Mouse (Mus musculus) stomach, embryonic 15.5 days (tissue): ENCODE data around the gene Man1a. TPM values are rescaled to one million over a fixed set of nuclear protein-coding genes. Genes with fewer than 3 reads are reported as not detected.

Experiments
- ATAC-seq: fragments of 200-750 bp; cut with Nextera tagmentation; 2 replicates; pipeline ENCODE4 v1.8.0; 2017; ENCODE audit warnings: low read depth, moderate number of reproducible peaks, moderate TSS enrichment; ENCODE audit not compliant: insufficient read depth, low FRiP score
- H3K27ac ChIP-seq: fragments of 300-500 bp; sonication (generic); 2 replicates; pipeline ENCODE4 v1.5.1; 2015; ENCODE audit warnings: mild to moderate bottlenecking, inconsistent platforms
- H3K27me3 ChIP-seq: fragments of 300-500 bp; sonication (generic); replicated peaks from 2 replicates; pipeline ENCODE4 v1.6.1; 2015; ENCODE audit warnings: inconsistent platforms
- H3K36me3 ChIP-seq: fragments of 300-500 bp; sonication (generic); 2 replicates; pipeline ENCODE4 v1.6.1; 2015; ENCODE audit warnings: inconsistent platforms
- H3K4me1 ChIP-seq: fragments of 300-500 bp; sonication (generic); 2 replicates; pipeline ENCODE4 v1.6.1; 2015; ENCODE audit warnings: inconsistent platforms
- H3K4me2 ChIP-seq: fragments of 300-500 bp; sonication (generic); 2 replicates; pipeline ENCODE4 v1.6.1; 2015; ENCODE audit warnings: mild to moderate bottlenecking, inconsistent platforms
- H3K4me3 ChIP-seq: fragments of 300-500 bp; sonication (generic); replicated peaks from 2 replicates; pipeline ENCODE4 v1.5.1; 2015; ENCODE audit warnings: inconsistent platforms
- H3K9ac ChIP-seq: fragments of 300-500 bp; sonication (generic); 2 replicates; pipeline ENCODE4 v1.6.1; 2015; ENCODE audit warnings: inconsistent platforms
- H3K9me3 ChIP-seq: fragments of 300-500 bp; sonication (generic); 2 replicates; pipeline ENCODE4 v1.6.1; 2016; ENCODE audit warnings: inconsistent platforms
- WGBS: fragments of 180-500 bp; shearing (Covaris S2); methylation state at CpG from one replicate; pipeline ENCODE4 v1.1.7; 2015; 5-methylcytosine and 5-hydroxymethylcytosine counted together
- polyA plus RNA-seq: library from polyadenylated mRNA; unstranded; fragments of >200 nt; fragmentation: Nextera tagmentation; extraction: Ambion mirVana; gene quantifications from 2 replicates; pipeline ENCODE4 v1.2.1, GENCODE M21; 2015

The Man1a gene
- polyA plus RNA-seq, 1 experiment from 2014 or later = 12.7 TPM

- peak overlapping the region; percentile 87 for H3K4me3 ChIP-seq
- H3K36me3 ChIP-seq = no peaks in the 10 kb centered on the region
- peak; percentile 97 for ATAC-seq
- peak overlapping the region; percentile 74 for H3K27ac ChIP-seq
- peak overlapping the region; percentile 93 for H3K4me2 ChIP-seq
- no peaks in the 10 kb centered on the region for H3K27me3 ChIP-seq
- H3K9me3 ChIP-seq = no peaks in the 10 kb centered on the region
- WGBS = under 1% methylated on average over 67 of the region's 68 CpGs
- peaks cover 13% of the 10 kb centered on the region; the same call in 1 of the 2 replicates for H3K4me1 ChIP-seq
- peak overlapping the region; percentile 68 for H3K9ac ChIP-seq
These were observed 883 bp downstream of the Man1a start for GRCm38 (mm10) chr10:54075441-54076010.

DNA sequence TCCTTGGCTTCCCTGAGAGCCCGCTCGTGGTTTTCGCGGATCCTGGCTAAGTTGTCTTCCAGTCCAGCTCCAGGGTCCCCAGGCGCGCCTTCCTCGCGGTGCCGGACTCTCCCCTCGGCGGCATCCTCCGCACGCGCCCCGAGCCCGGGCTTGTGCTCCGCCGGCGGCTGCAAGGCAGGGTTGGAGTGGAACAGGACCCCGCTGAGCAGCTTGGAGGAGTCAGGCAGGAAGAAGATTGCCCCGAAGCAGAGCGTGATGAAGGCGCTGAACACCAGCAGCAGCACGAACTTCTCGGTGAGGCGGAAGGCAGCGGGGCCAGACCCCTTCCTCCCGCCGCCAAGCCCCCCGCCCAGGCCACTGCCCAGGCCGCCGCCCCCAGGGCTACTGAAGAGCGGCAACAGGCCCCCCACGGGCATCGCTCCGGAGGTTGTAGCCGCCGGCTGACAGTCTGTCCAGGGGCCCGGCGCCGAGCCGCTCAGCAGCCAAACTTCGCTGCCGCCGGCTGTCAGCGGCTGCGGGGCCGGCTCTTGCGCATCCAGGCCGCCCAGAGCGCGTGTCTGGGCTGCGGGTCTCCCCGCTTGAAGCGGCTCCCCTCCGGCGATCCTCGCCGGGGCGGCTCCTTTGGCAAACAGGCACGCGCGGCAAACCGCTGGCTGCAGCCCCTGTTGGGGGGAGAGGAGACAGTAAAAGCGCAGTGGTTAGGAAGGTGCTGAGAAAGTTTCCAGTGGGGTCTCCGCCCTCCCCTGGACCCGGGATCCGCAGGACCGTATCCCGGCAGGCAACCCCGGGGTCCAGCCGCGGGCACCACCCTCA lies 1.6 kb downstream of the Man1a start:
- H3K9ac ChIP-seq = peak overlapping the region; percentile 68
- WGBS = under 1% methylated on average over 73 of the region's 73 CpGs
- peak overlapping the region; percentile 87 for H3K4me3 ChIP-seq
- no peaks in the 10 kb centered on the region for H3K36me3 ChIP-seq
- H3K4me1 ChIP-seq = peaks cover 13% of the 10 kb centered on the region; the same call in 1 of the 2 replicates
- H3K4me2 ChIP-seq = peak overlapping the region; percentile 93
- H3K27ac ChIP-seq = peak overlapping the region; percentile 74
- H3K9me3 ChIP-seq = no peaks in the 10 kb centered on the region
- peak; percentile 12; the same call in 1 of the 2 replicates for ATAC-seq
- H3K27me3 ChIP-seq = no peaks in the 10 kb centered on the region

- Histone ChIP-seq H3K27ac (peak overlapping the region; percentile 74), H3K9me3 (no peaks in the 10 kb centered on the region), H3K27me3 (no peaks in the 10 kb centered on the region), H3K4me3 (peak overlapping the region; percentile 87), H3K4me1 (peaks cover 13% of the 10 kb centered on the region; the same call in 1 of the 2 replicates), H3K9ac (peak overlapping the region; percentile 68), H3K4me2 (peak overlapping the region; percentile 93), H3K36me3 (no peaks in the 10 kb centered on the region)
- WGBS = 1% methylated on average over 14 of the region's 14 CpGs
- ATAC-seq = no peak
These were observed 2.2 kb downstream of the Man1a start for GRCm38 (mm10) chr10:54074247-54074608.

GRCm38 (mm10) chr10:54073641-54074203 lies 2.7 kb downstream of the Man1a start:
- Histone ChIP-seq H3K36me3 (no peaks in the 10 kb centered on the region), H3K4me1 (peaks cover 13% of the 10 kb centered on the region; the same call in 1 of the 2 replicates), H3K27me3 (no peaks in the 10 kb centered on the region), H3K27ac (peak overlapping the region; percentile 74), H3K9me3 (no peaks in the 10 kb centered on the region), H3K4me2 (peak overlapping the region; percentile 93), H3K9ac (0 out of 2 replicates have a peak overlapping the region, but pooled peaks have one; percentile 68), H3K4me3 (peak overlapping the region; percentile 87)
- ATAC-seq = peak; percentile 67
- 46% methylated on average over 6 of the region's 6 CpGs for WGBS

- Histone ChIP-seq H3K27me3 (no peaks in the 10 kb centered on the region), H3K9me3 (no peaks in the 10 kb centered on the region), H3K27ac (no peak overlapping the region), H3K9ac (no peak overlapping the region), H3K4me2 (peak overlapping the region; percentile 93), H3K4me3 (peak overlapping the region; percentile 87), H3K36me3 (no peaks in the 10 kb centered on the region), H3K4me1 (peaks cover 13% of the 10 kb centered on the region; the same call in 1 of the 2 replicates)
- WGBS = 79% methylated on average over 2 of the region's 2 CpGs
- no peak for ATAC-seq
These were observed 4.1 kb downstream of the Man1a start for GRCm38 (mm10) chr10:54072336-54072735.

DNA sequence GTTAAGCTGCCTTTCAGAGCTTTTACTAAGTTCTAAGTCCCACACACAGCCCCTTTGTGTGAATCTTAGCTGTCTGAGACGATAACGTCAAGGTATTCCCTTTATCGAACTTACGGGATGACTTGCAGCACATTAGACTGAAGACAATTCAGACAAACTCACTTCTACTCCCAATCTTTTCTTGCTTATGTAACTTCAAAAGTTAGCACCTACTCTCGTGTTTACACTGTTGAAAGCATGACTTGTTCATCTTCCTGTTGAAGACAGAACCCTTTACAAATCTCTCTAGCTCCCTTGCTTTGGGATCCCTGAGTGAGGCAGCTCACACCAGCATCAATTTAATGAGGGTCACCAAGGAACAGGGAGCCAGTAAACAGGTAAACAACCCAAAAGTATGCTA lies 5.9 kb downstream of the Man1a start:
- H3K4me3 ChIP-seq = no peak overlapping the region
- H3K9me3 ChIP-seq = no peaks in the 10 kb centered on the region
- no peak overlapping the region for H3K27ac ChIP-seq
- H3K36me3 ChIP-seq = no peaks in the 10 kb centered on the region
- no peak overlapping the region for H3K9ac ChIP-seq
- peaks cover 9% of the 10 kb centered on the region; the same call in 1 of the 2 replicates for H3K4me1 ChIP-seq
- H3K4me2 ChIP-seq = no peak overlapping the region
- no peaks in the 10 kb centered on the region for H3K27me3 ChIP-seq
- 74% methylated on average over 5 of the region's 5 CpGs for WGBS
- ATAC-seq = no peak

DNA sequence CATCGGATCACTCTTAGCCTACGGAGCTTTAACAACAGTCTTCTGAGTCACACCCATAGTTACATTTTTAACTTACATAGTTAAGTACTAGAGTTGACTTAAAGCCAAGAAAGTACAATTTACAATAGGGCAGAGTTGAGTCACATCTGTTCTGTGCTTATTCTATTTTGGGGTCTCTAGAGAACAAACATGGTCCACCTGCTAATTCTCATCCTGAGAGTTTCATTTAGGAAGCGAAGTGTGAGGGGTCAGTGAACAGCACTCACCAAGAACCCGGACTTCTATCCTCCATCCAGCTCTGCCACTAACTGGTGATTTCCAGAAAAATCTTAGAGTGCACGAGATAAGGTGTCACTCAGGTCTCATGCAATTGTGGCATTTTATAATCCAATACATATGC lies 7.0 kb downstream of the Man1a start:
- no peak overlapping the region for H3K4me3 ChIP-seq
- no peak overlapping the region for H3K27ac ChIP-seq
- no peaks in the 10 kb centered on the region for H3K36me3 ChIP-seq
- no peak overlapping the region for H3K9ac ChIP-seq
- H3K9me3 ChIP-seq = no peaks in the 10 kb centered on the region
- no peak overlapping the region for H3K4me2 ChIP-seq
- no peaks in the 10 kb centered on the region for H3K27me3 ChIP-seq
- no peak for ATAC-seq
- H3K4me1 ChIP-seq = peaks cover 9% of the 10 kb centered on the region; the same call in 1 of the 2 replicates
- WGBS = 86% methylated on average over 5 of the region's 5 CpGs

- Histone ChIP-seq H3K4me2 (no peak overlapping the region), H3K27me3 (no peaks in the 10 kb centered on the region), H3K4me1 (no peaks in the 10 kb centered on the region), H3K9ac (no peak overlapping the region), H3K9me3 (no peaks in the 10 kb centered on the region), H3K27ac (no peak overlapping the region), H3K4me3 (no peak overlapping the region), H3K36me3 (no peaks in the 10 kb centered on the region)
- ATAC-seq = no peak
These were observed 9.7 kb downstream of the Man1a start for GRCm38 (mm10) chr10:54066683-54067082.

GRCm38 (mm10) chr10:54063551-54064260 lies 12.7 kb downstream of the Man1a start:
- Histone ChIP-seq H3K27me3 (no peaks in the 10 kb centered on the region), H3K4me2 (no peak overlapping the region), H3K36me3 (no peaks in the 10 kb centered on the region), H3K27ac (no peak overlapping the region), H3K4me3 (no peak overlapping the region), H3K9ac (no peak overlapping the region), H3K4me1 (0 out of 2 replicates have a peak, but pooled peaks cover 3% of the 10 kb centered on the region), H3K9me3 (no peaks in the 10 kb centered on the region)
- no peak for ATAC-seq
- WGBS = 63% methylated on average over 8 of the region's 8 CpGs

DNA sequence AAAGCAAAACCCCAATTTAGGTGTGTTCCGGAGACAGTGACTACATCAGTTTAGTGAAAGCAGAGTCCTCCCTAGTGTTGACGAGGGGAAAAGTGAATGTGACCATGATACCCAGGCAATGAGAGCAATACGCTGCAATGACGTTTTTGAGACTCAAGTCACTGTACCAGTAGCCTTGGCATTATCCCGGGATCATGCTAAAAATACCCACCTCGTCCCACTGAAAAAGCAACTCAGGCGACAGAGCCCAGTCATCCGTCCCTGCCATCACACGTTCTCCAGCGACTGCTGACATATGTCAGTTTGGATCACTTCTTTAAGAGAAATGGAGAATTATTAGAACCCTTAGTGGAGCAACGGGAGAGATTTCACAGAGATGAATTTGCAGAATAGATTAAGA lies 13.6 kb downstream of the Man1a start:
- no peaks in the 10 kb centered on the region for H3K9me3 ChIP-seq
- no peak overlapping the region for H3K4me2 ChIP-seq
- H3K4me1 ChIP-seq = 0 out of 2 replicates have a peak, but pooled peaks cover 3% of the 10 kb centered on the region
- no peak overlapping the region for H3K4me3 ChIP-seq
- no peaks in the 10 kb centered on the region for H3K27me3 ChIP-seq
- no peak overlapping the region for H3K27ac ChIP-seq
- ATAC-seq = no peak
- no peaks in the 10 kb centered on the region for H3K36me3 ChIP-seq
- H3K9ac ChIP-seq = no peak overlapping the region
- 90% methylated on average over 11 of the region's 11 CpGs for WGBS

- Histone ChIP-seq H3K9ac (no peak overlapping the region), H3K27me3 (no peaks in the 10 kb centered on the region), H3K27ac (no peak overlapping the region), H3K36me3 (no peaks in the 10 kb centered on the region), H3K4me3 (no peak overlapping the region), H3K4me1 (0 out of 2 replicates have a peak, but pooled peaks cover 3% of the 10 kb centered on the region), H3K4me2 (no peak overlapping the region), H3K9me3 (no peaks in the 10 kb centered on the region)
- 92% methylated on average over 4 of the region's 4 CpGs for whole genome bisulfite sequencing
- no peak for ATAC-seq
These were observed 15.2 kb downstream of the Man1a start for GRCm38 (mm10) chr10:54061159-54061558.
